Mouse (Mus musculus): ENCODE measurements around the gene Fbxo41.
"Not testable (repeated sequence)": the region's sequence is repeated elsewhere in the genome, so short reads cannot be mapped to it uniquely, and the experiment has no call there.

Gene Fbxo41

DNA sequence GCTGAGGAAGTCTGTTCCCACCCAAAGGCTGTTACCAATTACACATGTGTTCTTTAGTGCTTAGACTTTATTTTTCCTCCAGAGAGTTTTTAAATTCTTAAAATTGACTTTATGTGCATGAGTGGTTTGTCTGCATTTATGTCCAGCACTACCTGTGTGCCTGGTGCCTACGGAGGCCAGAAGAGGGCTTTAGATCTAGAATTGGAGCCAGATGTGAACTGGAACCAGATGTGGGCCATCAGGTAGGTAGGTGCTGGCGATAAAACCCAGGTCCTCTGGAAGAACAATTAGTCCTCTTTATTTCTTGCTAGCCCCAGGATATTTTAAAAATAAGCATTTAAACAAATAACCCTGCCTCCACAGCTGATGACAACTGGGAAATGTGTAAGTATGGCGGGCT, 11.2 kb downstream of the Fbxo41 start:
- no peak for DNase-seq (ENCODE audit: low read depth, low spot score)

- no peak for DNase-seq (ENCODE audit: low read depth, low spot score)
Measured at GRCm38 (mm10) chr6:85490252-85490651, 12.5 kb downstream of the Fbxo41 start.

GRCm38 (mm10) chr6:85489717-85490116, 13.1 kb downstream of the Fbxo41 start:
- no peak for DNase-seq (ENCODE audit: low read depth, low spot score)

DNA sequence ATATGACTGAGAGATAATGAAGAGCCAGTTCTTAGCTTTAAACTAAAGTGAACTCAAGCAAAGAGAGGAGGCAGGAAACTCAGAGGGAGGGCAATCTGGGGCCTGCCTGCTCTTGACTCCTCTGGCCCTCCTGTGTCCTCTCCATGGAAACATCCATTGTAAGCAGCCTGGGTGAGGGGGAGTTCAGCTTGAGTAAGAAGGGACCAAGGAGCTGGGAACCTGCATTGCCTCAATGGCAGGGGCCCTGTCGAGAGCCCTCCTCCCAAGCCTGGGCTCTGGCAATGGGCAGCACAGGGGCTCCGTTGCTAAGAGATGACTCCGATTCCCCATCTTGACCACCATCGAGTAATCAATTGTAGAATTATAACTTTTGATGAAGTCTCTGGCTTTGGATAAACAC, 14.3 kb downstream of the Fbxo41 start:
- no peak for DNase-seq (ENCODE audit: low read depth, low spot score)

GRCm38 (mm10) chr6:85485738-85486137, 17.1 kb downstream of the Fbxo41 start:
- DNase-seq (ENCODE audit: low read depth, low spot score) = no peak

DNA sequence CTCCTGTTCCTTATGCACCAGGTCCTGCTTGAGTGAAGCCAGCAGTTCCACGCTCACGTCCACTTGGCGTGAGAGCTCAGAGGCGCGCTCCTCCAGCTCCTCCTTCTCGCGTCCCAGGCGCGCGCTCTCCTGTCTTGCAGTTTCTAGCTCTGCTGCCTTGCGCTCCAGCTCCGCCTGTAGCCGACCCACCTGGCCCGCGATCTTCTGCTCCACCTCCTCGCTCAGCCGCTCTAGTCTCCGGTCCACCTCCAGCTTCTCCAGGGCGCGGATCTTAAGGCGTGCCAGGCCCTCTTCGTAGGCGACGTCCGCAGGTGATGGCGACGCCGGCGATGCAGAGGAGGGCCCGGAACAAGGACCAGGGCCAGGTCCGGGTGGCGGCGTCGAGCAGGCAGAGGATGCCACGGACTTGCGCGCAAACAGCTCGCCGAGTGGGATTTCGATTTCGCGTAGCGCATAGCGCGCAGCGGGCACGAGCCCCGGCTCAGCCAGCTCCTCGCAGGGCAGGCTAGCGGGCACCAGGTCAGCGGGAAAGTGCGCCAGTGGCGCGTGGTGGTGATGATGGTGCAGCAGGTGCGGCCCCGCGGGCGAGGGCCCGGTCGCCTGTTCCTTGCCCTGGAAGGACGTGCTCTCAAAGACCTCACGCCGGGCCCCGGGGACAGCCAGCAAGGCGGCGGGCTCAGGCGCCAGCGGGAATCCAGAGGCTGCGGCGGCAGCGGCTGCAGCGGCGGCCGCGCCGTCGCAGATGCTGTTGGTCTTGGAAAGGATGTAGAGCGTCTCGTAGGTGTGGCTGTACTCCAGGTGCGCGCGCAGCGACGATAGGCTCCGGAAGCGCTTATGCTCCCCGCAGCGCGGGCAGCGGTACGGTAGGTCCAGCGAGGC, 18.7 kb downstream of the Fbxo41 start:
- DNase-seq (ENCODE audit: low read depth, low spot score) = no peak

DNA sequence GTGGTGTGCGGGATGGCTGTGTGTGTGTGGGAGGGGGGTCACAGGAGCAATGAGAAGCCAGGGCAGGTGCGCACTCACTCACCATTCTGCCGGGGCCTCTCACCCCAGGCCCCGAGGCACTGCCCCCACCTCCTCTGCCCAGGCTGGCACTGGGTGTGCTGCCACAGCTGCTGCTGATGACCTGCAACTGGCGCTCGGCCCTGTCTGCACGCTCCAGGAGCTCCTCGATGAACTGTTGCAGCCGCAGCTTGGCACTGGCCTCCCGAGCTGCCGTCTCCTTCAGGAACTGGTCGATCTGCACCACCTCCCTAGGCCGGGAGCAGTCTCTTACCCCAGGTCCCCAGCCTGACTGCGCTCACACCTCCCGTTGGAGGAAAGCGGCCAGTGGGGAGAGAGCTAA, 22.1 kb downstream of the Fbxo41 start:
- DNase-seq (ENCODE audit: low read depth, low spot score) = no peak

DNA sequence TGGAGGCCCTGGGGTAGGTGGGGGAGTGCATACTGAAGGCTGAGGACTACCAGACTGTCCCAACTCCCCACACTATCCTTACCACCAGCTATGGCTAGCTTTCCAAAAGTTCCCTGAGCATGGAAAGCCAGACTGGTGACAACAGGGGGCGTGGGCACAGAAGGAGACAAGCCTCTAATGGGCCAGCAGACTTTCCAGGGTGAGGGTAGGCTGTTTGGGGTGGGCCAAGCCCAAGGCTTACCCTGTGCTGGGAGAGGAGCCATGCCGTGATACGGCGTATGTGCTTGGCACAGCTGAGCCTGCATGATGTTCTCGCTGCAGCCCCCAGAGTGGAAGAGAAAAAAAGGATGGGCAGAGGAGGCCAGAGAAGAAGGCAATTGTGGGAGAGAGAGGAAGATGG, 22.8 kb downstream of the Fbxo41 start:
- no peak for DNase-seq (ENCODE audit: low read depth, low spot score)

DNA sequence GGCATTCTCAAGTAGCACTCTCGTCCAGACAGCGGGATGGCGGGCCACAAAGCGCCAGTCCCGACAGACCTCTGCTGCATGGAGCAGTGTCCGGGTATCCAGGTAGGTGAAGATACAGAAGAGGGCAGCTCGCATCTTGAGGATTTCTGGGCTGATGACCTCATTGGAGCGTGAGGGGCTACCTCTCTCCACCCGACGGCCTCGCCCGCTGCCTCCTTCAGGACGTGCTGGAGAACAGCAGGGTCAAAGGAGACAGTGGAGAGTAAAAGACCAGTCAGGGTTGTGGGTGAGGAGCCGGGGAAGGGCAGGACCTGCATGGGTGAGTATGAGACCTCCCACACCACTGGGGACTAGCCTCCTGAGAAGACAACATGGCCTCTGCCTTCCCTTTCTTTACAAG, 24.4 kb downstream of the Fbxo41 start:
- no peak for DNase-seq (ENCODE audit: low read depth, low spot score)

- DNase-seq (ENCODE audit: low read depth, low spot score) = no peak
Measured at GRCm38 (mm10) chr6:85477366-85477917, 25.4 kb downstream of the Fbxo41 start.

- no peak for DNase-seq (ENCODE audit: low read depth, low spot score)
Measured at GRCm38 (mm10) chr6:85475581-85475980, 27.2 kb downstream of the Fbxo41 start.

GRCm38 (mm10) chr6:85472542-85472941, 30.3 kb downstream of the Fbxo41 start:
- DNase-seq (ENCODE audit: low read depth, low spot score) = no peak

- no peak for DNase-seq (ENCODE audit: low read depth, low spot score)
Measured at GRCm38 (mm10) chr6:85471962-85472361, 30.8 kb downstream of the Fbxo41 start.

- no peak for DNase-seq (ENCODE audit: low read depth, low spot score)
Measured at GRCm38 (mm10) chr6:85469660-85470430, 32.9 kb downstream of the Fbxo41 start.

DNA sequence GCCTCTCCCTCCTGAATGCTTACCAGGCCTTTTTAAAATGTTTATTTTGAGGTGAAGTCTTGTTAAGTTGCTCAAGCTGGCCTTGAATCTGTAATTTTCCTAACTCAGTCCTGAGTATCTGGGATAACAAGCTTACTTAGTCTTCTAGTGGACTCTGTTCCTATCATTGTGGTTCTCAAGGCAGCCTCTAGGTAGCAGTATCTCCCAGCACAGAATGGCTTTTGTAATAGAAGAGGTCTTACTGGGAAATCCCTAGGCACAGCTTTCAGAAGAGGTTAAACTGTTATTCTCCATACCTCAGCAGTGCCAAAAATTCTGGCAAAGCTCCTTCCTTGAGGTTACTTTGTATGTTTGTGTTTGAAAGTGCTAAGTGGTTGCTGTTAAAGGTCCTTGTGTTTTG, 37.4 kb downstream of the Fbxo41 start:
- no peak for DNase-seq (ENCODE audit: low read depth, low spot score)

DNA sequence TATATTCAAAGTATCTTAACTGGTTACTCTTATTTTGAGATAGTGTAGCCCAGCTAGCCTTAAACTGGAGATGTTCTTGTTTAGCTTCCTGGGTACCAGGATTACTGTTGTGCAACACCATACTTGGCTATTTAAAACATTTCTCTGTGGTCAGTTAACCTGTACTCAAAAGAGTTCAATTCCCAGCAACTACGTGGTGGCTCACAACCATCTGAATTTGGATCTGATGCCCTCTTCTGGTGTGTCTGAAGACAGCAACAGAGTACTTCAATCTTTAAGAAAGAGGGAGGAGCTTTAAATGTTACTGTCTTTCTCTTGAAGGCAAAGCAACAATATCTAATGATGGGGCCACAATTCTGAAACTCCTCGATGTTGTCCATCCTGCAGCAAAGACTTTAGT, 43.2 kb downstream of the Fbxo41 start:
- DNase-seq (ENCODE audit: low read depth, low spot score) = no peak

- DNase-seq (ENCODE audit: low read depth, low spot score) = no peak
Measured at GRCm38 (mm10) chr6:85452816-85453215, 50.0 kb downstream of the Fbxo41 start.

- no peak for DNase-seq (ENCODE audit: low read depth, low spot score)
Measured at GRCm38 (mm10) chr6:85452411-85452665, 50.5 kb downstream of the Fbxo41 start.

DNA sequence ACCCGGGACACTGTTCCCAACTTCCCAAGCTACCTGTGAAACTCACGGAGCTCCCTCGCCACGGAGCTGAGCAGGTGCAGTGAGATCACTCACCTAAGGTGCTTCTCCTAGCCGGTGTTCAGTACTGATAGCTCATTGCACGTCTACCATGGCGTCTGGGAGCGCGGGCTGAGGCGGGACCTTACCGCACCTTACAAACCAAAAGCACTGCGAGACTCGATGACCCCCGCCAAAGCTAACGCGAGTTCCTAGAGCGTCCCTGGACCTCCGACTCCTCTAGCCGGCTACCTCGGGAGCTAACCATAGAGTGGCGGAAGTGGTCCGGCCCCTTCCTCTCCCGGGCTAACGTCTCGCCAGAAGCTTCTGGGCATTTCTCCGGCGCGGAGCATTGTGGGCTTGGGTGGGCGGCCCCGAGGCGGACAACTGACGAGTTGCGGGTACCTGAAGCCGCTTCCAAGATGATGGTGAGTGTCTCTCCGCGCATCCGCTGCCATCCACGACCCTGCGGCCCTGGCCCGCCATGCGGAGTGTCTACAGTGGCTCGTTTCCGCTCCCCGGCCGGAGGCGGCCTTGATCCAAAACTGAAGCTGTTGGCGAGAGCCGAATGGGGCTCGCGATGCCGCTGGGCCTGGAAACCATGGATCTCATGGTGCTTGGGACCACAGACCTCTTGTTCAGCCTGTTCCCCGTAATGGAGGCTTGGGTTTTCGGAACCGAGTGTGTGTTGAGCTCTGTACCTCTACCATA, 51.0 kb downstream of the Fbxo41 start, which contains the start of gene Pradc1:
Pradc1 (minus strand) TSS at position 307 of the 747 bp plus-strand sequence.
- peak; percentile 96 for DNase-seq (ENCODE audit: low read depth, low spot score)

- DNase-seq (ENCODE audit: low read depth, low spot score) = peak; percentile 99
Measured at GRCm38 (mm10) chr6:85450697-85451663, 51.8 kb downstream of the Fbxo41 start, which contains the start of gene Cct7. Gene Cct7, plus strand, starts transcription at chr6:85451514.

- DNase-seq (ENCODE audit: low read depth, low spot score) = not testable (repeated sequence)
Measured at GRCm38 (mm10) chr6:85450140-85450539, 52.7 kb downstream of the Fbxo41 start.

Measured in retina, postnatal 7 days (tissue).